8 mouse cellular contexts compared by ENCODE assay signal in genomic region chr17:56614391-56615135, GRCm38 (mm10). TPM values are rescaled to one million over a fixed set of nuclear protein-coding genes. Genes with fewer than 3 reads are reported as not detected.
DNase-seq lines count a peak whose midpoint lies in the region; ATAC-seq and TF ChIP-seq lines count a peak whose summit lies in the region.

No protein-coding gene starts in this region.

- no peaks in the 10 kb centered on the region for H3K27me3 ChIP-seq in heart, embryonic 12.5 days (replicated peaks)
- H3K27me3 ChIP-seq in forebrain, embryonic 14.5 days (replicated peaks; ENCODE audit: control insufficient read depth, insufficient read depth, low read length) = no peaks in the 10 kb centered on the region
- H3K27me3 ChIP-seq in limb, embryonic 14.5 days (ENCODE audit: control insufficient read depth, insufficient read depth, low read length) = no peaks in the 10 kb centered on the region
- H3K27me3 ChIP-seq in stomach, embryonic 15.5 days (replicated peaks) = no peaks in the 10 kb centered on the region

- in situ Hi-C loops in ES-E14 (cut with MboI; ENCODE audit: low sequenced_read_pairs in 2 of 2, unreplicated experiment in 2 of 2) = no loop called here

- H3K9ac ChIP-seq in heart, embryonic 12.5 days = peak overlapping the region; percentile 94
- peak overlapping the region; percentile 94 for H3K9ac ChIP-seq in ES-E14 (ENCODE audit: insufficient read depth, low read depth, low read length, poor library complexity, severe bottlenecking)
- peak overlapping the region; percentile 78 for H3K9ac ChIP-seq in forebrain, embryonic 14.5 days (ENCODE audit: low read length)
- peak overlapping the region; percentile 83 for H3K9ac ChIP-seq in limb, embryonic 14.5 days (ENCODE audit: low read depth, low read length, severe bottlenecking)
- peak overlapping the region; percentile 50 for H3K9ac ChIP-seq in stomach, embryonic 15.5 days

- no peaks in the 10 kb centered on the region for H3K9me3 ChIP-seq in heart, embryonic 12.5 days (replicated peaks)
- no peaks in the 10 kb centered on the region for H3K9me3 ChIP-seq in ES-E14 (ENCODE audit: control insufficient read depth, insufficient read depth, low read depth, low read length)
- H3K9me3 ChIP-seq in forebrain, embryonic 14.5 days (replicated peaks; ENCODE audit: control insufficient read depth, low read length) = no peaks in the 10 kb centered on the region
- no peaks in the 10 kb centered on the region for H3K9me3 ChIP-seq in limb, embryonic 14.5 days (ENCODE audit: control insufficient read depth, low read length)
- H3K9me3 ChIP-seq in stomach, embryonic 15.5 days = no peaks in the 10 kb centered on the region

- no peak for DNase-seq in heart, adult 18-20 months
- DNase-seq in ES-E14 (ENCODE audit: low read depth, low spot score) = peak; percentile 11
- DNase-seq in forebrain, embryonic 14.5 days (ENCODE audit: low spot score) = no peak
- DNase-seq in limb, embryonic 14.5 days (ENCODE audit: low spot score) = no peak
- DNase-seq in retina, postnatal 1 day = no peak
- no peak for DNase-seq in frontal cortex, postnatal 14 days (ENCODE audit: low spot score in 2 of 2)

- peak overlapping the region; percentile 85 for H3K4me3 ChIP-seq in heart, embryonic 12.5 days
- peak overlapping the region; percentile 85 to 89 for H3K4me3 ChIP-seq in ES-E14 (ENCODE audit: insufficient read depth in 1 of 2, low read depth in 1 of 2, low read length in 2 of 2, poor library complexity in 1 of 2, severe bottlenecking in 1 of 2)
- H3K4me3 ChIP-seq in forebrain, embryonic 14.5 days (ENCODE audit: low read depth, low read length) = peak overlapping the region; percentile 71
- H3K4me3 ChIP-seq in limb, embryonic 14.5 days (replicated peaks; ENCODE audit: low read length) = peak overlapping the region; percentile 71
- H3K4me3 ChIP-seq in stomach, embryonic 15.5 days (replicated peaks) = peak overlapping the region; percentile 72

- no peak for ATAC-seq in heart, embryonic 12.5 days (ENCODE audit: insufficient number of reproducible peaks, low FRiP score)
- ATAC-seq in forebrain, embryonic 14.5 days = no peak
- ATAC-seq in limb, embryonic 14.5 days (ENCODE audit: low FRiP score, low read depth) = no peak
- ATAC-seq in stomach, embryonic 15.5 days (ENCODE audit: insufficient read depth, low FRiP score, low read depth) = no peak

- H3K4me1 ChIP-seq in heart, embryonic 12.5 days (replicated peaks) = peaks cover 37% of the 10 kb centered on the region
- peaks cover 5 to 17% of the 10 kb centered on the region in 2 experiments; a peak in 3 of 4 replicates for H3K4me1 ChIP-seq in ES-E14 (ENCODE audit: control insufficient read depth in 2 of 2, insufficient read depth in 2 of 2, low read length in 2 of 2, poor library complexity in 1 of 2)
- peaks cover 18% of the 10 kb centered on the region for H3K4me1 ChIP-seq in forebrain, embryonic 14.5 days (ENCODE audit: control insufficient read depth, insufficient read depth, low read length)
- H3K4me1 ChIP-seq in limb, embryonic 14.5 days (ENCODE audit: control insufficient read depth, insufficient read depth, low read length) = peaks cover 15% of the 10 kb centered on the region
- H3K4me1 ChIP-seq in stomach, embryonic 15.5 days = peaks cover 26% of the 10 kb centered on the region

- WGBS in heart, embryonic 12.5 days = 28% methylated on average over 14 of the region's 14 CpGs
- 30% methylated on average over 14 of the region's 14 CpGs for WGBS in forebrain, embryonic 14.5 days
- 30% methylated on average over 14 of the region's 14 CpGs for WGBS in limb, embryonic 14.5 days
- 24% methylated on average over 14 of the region's 14 CpGs for WGBS in stomach, embryonic 15.5 days

- TF ChIP-seq POLR2A in limb, embryonic 14.5 days (IDR thresholded peaks at IDR 0.05; ENCODE audit: borderline replicate concordance, extremely low read depth, insufficient read depth, insufficient read length) = no peak

- no peak overlapping the region for H3K27ac ChIP-seq in heart, embryonic 12.5 days (ENCODE audit: poor library complexity, severe bottlenecking)
- peak overlapping the region; percentile 85; the same call in 1 of the 2 replicates for H3K27ac ChIP-seq in ES-E14 (ENCODE audit: insufficient read depth, low read depth, low read length, poor library complexity, severe bottlenecking)
- no peak overlapping the region for H3K27ac ChIP-seq in forebrain, embryonic 14.5 days (ENCODE audit: low read depth, low read length)
- no peak overlapping the region for H3K27ac ChIP-seq in limb, embryonic 14.5 days (replicated peaks; ENCODE audit: low read depth, low read length)
- H3K27ac ChIP-seq in stomach, embryonic 15.5 days = peak overlapping the region; percentile 18; the same call in 1 of the 2 replicates

- H3K4me2 ChIP-seq in heart, embryonic 12.5 days = peak overlapping the region; percentile 97
- H3K4me2 ChIP-seq in forebrain, embryonic 14.5 days (ENCODE audit: low read length) = peak overlapping the region; percentile 81
- H3K4me2 ChIP-seq in limb, embryonic 14.5 days (replicated peaks; ENCODE audit: low read depth, low read length, severe bottlenecking) = peak overlapping the region; percentile 69
- peak overlapping the region; percentile 82 for H3K4me2 ChIP-seq in stomach, embryonic 15.5 days

- peaks cover 55% of the 10 kb centered on the region for H3K36me3 ChIP-seq in heart, embryonic 12.5 days
- H3K36me3 ChIP-seq in ES-E14 (ENCODE audit: control insufficient read depth, insufficient read depth, low read length, poor library complexity, severe bottlenecking) = peaks cover 59% of the 10 kb centered on the region
- peaks cover 53% of the 10 kb centered on the region for H3K36me3 ChIP-seq in forebrain, embryonic 14.5 days (ENCODE audit: control insufficient read depth, insufficient read depth, low read length)
- peaks cover 52% of the 10 kb centered on the region for H3K36me3 ChIP-seq in limb, embryonic 14.5 days (ENCODE audit: control insufficient read depth, insufficient read depth, low read length)
- H3K36me3 ChIP-seq in stomach, embryonic 15.5 days = peaks cover 51% of the 10 kb centered on the region

TF ChIP-seq in ES-E14, 5 proteins besides CTCF, POLR2A, EP300 and RAD21:
- no peak for TF ChIP-seq ZNF384 (IDR thresholded peaks at IDR 0.05; ENCODE audit: low read depth, low read length)
- peak; percentile 56 for TF ChIP-seq CHD2 (IDR thresholded peaks at IDR 0.05; ENCODE audit: low read depth, low read length)

RNA-seq across cellular contexts. Expression of gene Rpl36, which starts 1.3 kb away (rescaled TPM):
- 1,231 and 1,273 TPM in 2 replicates for polyA plus RNA-seq in heart, embryonic 12.5 days (2016; fragmentation: Nextera tagmentation; extraction: Ambion mirVana)
- 100 to 1,000 TPM; 760 to 782 TPM for total RNA-seq in heart, adult 18-20 months (2021)
- 3,972 and 4,168 TPM in 2 replicates for total RNA-seq in ES-E14 (2012; rRNA removed)
- 1,134 and 1,576 TPM in 2 replicates for polyA plus RNA-seq in forebrain, embryonic 14.5 days (2014; fragmentation: Nextera tagmentation; extraction: Ambion mirVana)
- polyA plus RNA-seq in limb, embryonic 14.5 days (2012; rRNA removed) = 2,428 and 2,960 TPM in 2 replicates
- polyA plus RNA-seq in limb, embryonic 14.5 days (2014; fragmentation: Nextera tagmentation; extraction: Ambion mirVana) = 2,222 and 2,347 TPM in 2 replicates
- 1,749 and 1,789 TPM in 2 replicates for polyA plus RNA-seq in stomach, embryonic 15.5 days (2015; fragmentation: Nextera tagmentation; extraction: Ambion mirVana)

RNA-seq across cellular contexts. Expression of gene 2410015M20Rik, which starts 5.0 kb away (rescaled TPM):
- 253 and 282 TPM in 2 replicates for polyA plus RNA-seq in heart, embryonic 12.5 days (2016; fragmentation: Nextera tagmentation; extraction: Ambion mirVana)
- 100 to 1,000 TPM; 341 TPM for total RNA-seq in heart, adult 18-20 months (2021)
- 236 and 294 TPM in 2 replicates for total RNA-seq in ES-E14 (2012; rRNA removed)
- polyA plus RNA-seq in forebrain, embryonic 14.5 days (2014; fragmentation: Nextera tagmentation; extraction: Ambion mirVana) = 192 and 251 TPM in 2 replicates
- polyA plus RNA-seq in limb, embryonic 14.5 days (2012; rRNA removed) = 112 and 141 TPM in 2 replicates
- polyA plus RNA-seq in limb, embryonic 14.5 days (2014; fragmentation: Nextera tagmentation; extraction: Ambion mirVana) = 257 and 294 TPM in 2 replicates
- polyA plus RNA-seq in stomach, embryonic 15.5 days (2015; fragmentation: Nextera tagmentation; extraction: Ambion mirVana) = 230 and 238 TPM in 2 replicates

RNA-seq across cellular contexts. Expression of gene Lonp1, which starts 12.1 kb away (rescaled TPM):
- polyA plus RNA-seq in heart, embryonic 12.5 days (2016; fragmentation: Nextera tagmentation; extraction: Ambion mirVana) = 66.2 and 67.3 TPM in 2 replicates
- 100 to 1,000 TPM; 125 to 130 TPM for total RNA-seq in heart, adult 18-20 months (2021)
- 169 and 222 TPM in 2 replicates for total RNA-seq in ES-E14 (2012; rRNA removed)
- polyA plus RNA-seq in forebrain, embryonic 14.5 days (2014; fragmentation: Nextera tagmentation; extraction: Ambion mirVana) = 33.3 and 41.8 TPM in 2 replicates
- polyA plus RNA-seq in limb, embryonic 14.5 days (2012; rRNA removed) = 76.7 and 79.4 TPM in 2 replicates
- 45.6 and 54.9 TPM in 2 replicates for polyA plus RNA-seq in limb, embryonic 14.5 days (2014; fragmentation: Nextera tagmentation; extraction: Ambion mirVana)
- polyA plus RNA-seq in stomach, embryonic 15.5 days (2015; fragmentation: Nextera tagmentation; extraction: Ambion mirVana) = 59.1 and 59.2 TPM in 2 replicates

RNA-seq across cellular contexts. Expression of gene Catsperd, which starts 13.4 kb away (rescaled TPM):
- polyA plus RNA-seq in heart, embryonic 12.5 days (2016; fragmentation: Nextera tagmentation; extraction: Ambion mirVana) = 0.28 and 0.42 TPM in 2 replicates
- total RNA-seq in heart, adult 18-20 months (2021) = under 1 TPM in 1 of 2 experiments, not detected in 1; 0.10 TPM
- total RNA-seq in ES-E14 (2012; rRNA removed) = 1.2 and 1.3 TPM in 2 replicates
- polyA plus RNA-seq in forebrain, embryonic 14.5 days (2014; fragmentation: Nextera tagmentation; extraction: Ambion mirVana) = 1.2 and 1.3 TPM in 2 replicates
- 1.0 TPM in 2 replicates for polyA plus RNA-seq in limb, embryonic 14.5 days (2012; rRNA removed)
- polyA plus RNA-seq in limb, embryonic 14.5 days (2014; fragmentation: Nextera tagmentation; extraction: Ambion mirVana) = 0.48 and 0.58 TPM in 2 replicates
- 0.30 and 0.48 TPM in 2 replicates for polyA plus RNA-seq in stomach, embryonic 15.5 days (2015; fragmentation: Nextera tagmentation; extraction: Ambion mirVana)

RNA-seq across cellular contexts. Expression of gene Safb, which starts 29.9 kb away (rescaled TPM):
- polyA plus RNA-seq in heart, embryonic 12.5 days (2016; fragmentation: Nextera tagmentation; extraction: Ambion mirVana) = 93.1 and 101 TPM in 2 replicates
- total RNA-seq in heart, adult 18-20 months (2021) = 10 to 100 TPM; 59.6 to 68.5 TPM
- total RNA-seq in ES-E14 (2012; rRNA removed) = 116 and 127 TPM in 2 replicates
- polyA plus RNA-seq in forebrain, embryonic 14.5 days (2014; fragmentation: Nextera tagmentation; extraction: Ambion mirVana) = 57.9 and 83.5 TPM in 2 replicates
- 157 and 169 TPM in 2 replicates for polyA plus RNA-seq in limb, embryonic 14.5 days (2012; rRNA removed)
- polyA plus RNA-seq in limb, embryonic 14.5 days (2014; fragmentation: Nextera tagmentation; extraction: Ambion mirVana) = 71.8 and 83.6 TPM in 2 replicates
- polyA plus RNA-seq in stomach, embryonic 15.5 days (2015; fragmentation: Nextera tagmentation; extraction: Ambion mirVana) = 95.8 and 106 TPM in 2 replicates

Comparison
In these comparisons a context has a peak if more than half of its experiments do, and no peak if none do; other contexts are left out.
1. H3K27ac ChIP-seq: peak in ES-E14 (single experiment) and stomach, embryonic 15.5 days (single experiment); none in heart, embryonic 12.5 days (single experiment), forebrain, embryonic 14.5 days (single experiment) and limb, embryonic 14.5 days (single experiment).
2. Peak in every context shown above with its lines, with median percentiles within 50 percentile points of each other: H3K4me2 ChIP-seq, H3K4me3 ChIP-seq and H3K9ac ChIP-seq.